Mouse (Mus musculus): ENCODE measurements at regions not wholly inside any gene's neighbourhood (a gene's known extent, or its start where the extent isn't known, plus 50 kb on each side); places are given as distances from the start of the nearest gene placed in this dataset.
"Not testable (repeated sequence)": the region's sequence is repeated elsewhere in the genome, so short reads cannot be mapped to it uniquely, and the experiment has no call there.

- 0 out of 2 replicates have a peak, but pooled peaks have one; percentile 44 for ATAC-seq (replicated peaks; ENCODE audit: low FRiP score, low TSS enrichment, poor library complexity, severe bottlenecking)
Measured at GRCm38 (mm10) chr16:86302451-86303145, 401.0 kb upstream of the Adamts5 start.

GRCm38 (mm10) chr16:86294436-86294835 lies 392.8 kb upstream of the Adamts5 start:
- ATAC-seq (replicated peaks; ENCODE audit: low FRiP score, low TSS enrichment, poor library complexity, severe bottlenecking) = no peak

GRCm38 (mm10) chr16:86281326-86281725 lies 379.7 kb upstream of the Adamts5 start:
- ATAC-seq (replicated peaks; ENCODE audit: low FRiP score, low TSS enrichment, poor library complexity, severe bottlenecking) = no peak

- ATAC-seq (replicated peaks; ENCODE audit: low FRiP score, low TSS enrichment, poor library complexity, severe bottlenecking) = no peak
Measured at GRCm38 (mm10) chr16:86277031-86277430, 375.4 kb upstream of the Adamts5 start.

GRCm38 (mm10) chr16:86261612-86262011 lies 360.0 kb upstream of the Adamts5 start:
- no peak for ATAC-seq (replicated peaks; ENCODE audit: low FRiP score, low TSS enrichment, poor library complexity, severe bottlenecking)

GRCm38 (mm10) chr16:86252630-86253029 lies 351.0 kb upstream of the Adamts5 start:
- ATAC-seq (replicated peaks; ENCODE audit: low FRiP score, low TSS enrichment, poor library complexity, severe bottlenecking) = no peak

GRCm38 (mm10) chr16:86250021-86250420 lies 348.4 kb upstream of the Adamts5 start:
- ATAC-seq (replicated peaks; ENCODE audit: low FRiP score, low TSS enrichment, poor library complexity, severe bottlenecking) = no peak

GRCm38 (mm10) chr16:86244191-86244590 lies 342.6 kb upstream of the Adamts5 start:
- ATAC-seq (replicated peaks; ENCODE audit: low FRiP score, low TSS enrichment, poor library complexity, severe bottlenecking) = no peak

- ATAC-seq (replicated peaks; ENCODE audit: low FRiP score, low TSS enrichment, poor library complexity, severe bottlenecking) = no peak
Measured at GRCm38 (mm10) chr16:86242766-86243510, 341.3 kb upstream of the Adamts5 start.

- ATAC-seq (replicated peaks; ENCODE audit: low FRiP score, low TSS enrichment, poor library complexity, severe bottlenecking) = no peak
Measured at GRCm38 (mm10) chr16:86222997-86223396, 321.4 kb upstream of the Adamts5 start.

- no peak for ATAC-seq (replicated peaks; ENCODE audit: low FRiP score, low TSS enrichment, poor library complexity, severe bottlenecking)
Measured at GRCm38 (mm10) chr16:86210547-86210946, 308.9 kb upstream of the Adamts5 start.

GRCm38 (mm10) chr16:86209319-86209718 lies 307.7 kb upstream of the Adamts5 start:
- no peak for ATAC-seq (replicated peaks; ENCODE audit: low FRiP score, low TSS enrichment, poor library complexity, severe bottlenecking)

- ATAC-seq (replicated peaks; ENCODE audit: low FRiP score, low TSS enrichment, poor library complexity, severe bottlenecking) = no peak
Measured at GRCm38 (mm10) chr16:86189874-86190273, 288.2 kb upstream of the Adamts5 start.

GRCm38 (mm10) chr16:86188966-86189365 lies 287.3 kb upstream of the Adamts5 start:
- no peak for ATAC-seq (replicated peaks; ENCODE audit: low FRiP score, low TSS enrichment, poor library complexity, severe bottlenecking)

- ATAC-seq (replicated peaks; ENCODE audit: low FRiP score, low TSS enrichment, poor library complexity, severe bottlenecking) = not testable (repeated sequence)
Measured at GRCm38 (mm10) chr16:86187609-86188008, 286.0 kb upstream of the Adamts5 start.

- no peak for ATAC-seq (replicated peaks; ENCODE audit: low FRiP score, low TSS enrichment, poor library complexity, severe bottlenecking)
Measured at GRCm38 (mm10) chr16:86159021-86159815, 257.6 kb upstream of the Adamts5 start.

GRCm38 (mm10) chr16:86138171-86138570 lies 236.5 kb upstream of the Adamts5 start:
- ATAC-seq (replicated peaks; ENCODE audit: low FRiP score, low TSS enrichment, poor library complexity, severe bottlenecking) = no peak

GRCm38 (mm10) chr16:86136169-86136568 lies 234.5 kb upstream of the Adamts5 start:
- no peak for ATAC-seq (replicated peaks; ENCODE audit: low FRiP score, low TSS enrichment, poor library complexity, severe bottlenecking)

GRCm38 (mm10) chr16:86127391-86127790 lies 225.8 kb upstream of the Adamts5 start:
- ATAC-seq (replicated peaks; ENCODE audit: low FRiP score, low TSS enrichment, poor library complexity, severe bottlenecking) = no peak

GRCm38 (mm10) chr16:86124182-86124581 lies 222.6 kb upstream of the Adamts5 start:
- ATAC-seq (replicated peaks; ENCODE audit: low FRiP score, low TSS enrichment, poor library complexity, severe bottlenecking) = no peak
